In the genomic region with DNA sequence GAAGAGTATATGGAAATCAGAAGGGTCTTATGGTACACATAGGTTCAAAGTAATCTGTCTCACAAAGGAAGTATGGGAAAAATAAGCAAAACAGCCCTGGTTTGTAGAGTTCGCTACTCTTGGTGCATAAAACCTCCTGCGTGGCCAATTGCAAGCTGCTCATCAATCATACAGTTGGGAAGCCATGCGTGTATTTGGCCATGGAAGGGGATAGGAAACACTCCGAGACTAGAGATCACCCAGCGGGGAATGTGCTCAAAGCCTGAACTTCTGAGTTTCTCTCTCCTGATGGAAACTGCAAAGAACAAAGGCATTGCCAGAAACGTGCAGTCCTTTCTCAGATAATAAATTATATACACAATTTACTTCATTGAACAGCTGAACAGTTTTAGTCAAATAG, we compare ENCODE assay signal across 25 mouse cellular contexts.
A peak's percentile ranks its signal among the peaks of the same experiment; 100 is the strongest.
DNase-seq lines count a peak whose midpoint lies in the region; ATAC-seq and TF ChIP-seq lines count a peak whose summit lies in the region.
"Had no signal": no experiment of that assay in that cellular context is flagged by ENCODE, and none has a peak within 500 bp of the region (broad histone marks: within the 10 kb centered on the region; RNA-seq: fewer than 3 reads in every experiment).

No protein-coding gene starts in this region.

- no peaks in the 10 kb centered on the region; the same call in 1 of the 2 replicates for H3K4me1 ChIP-seq in hindbrain, postnatal 0 days (ENCODE audit: insufficient read depth, low read length)
- no peaks in the 10 kb centered on the region for H3K4me1 ChIP-seq in hindbrain, embryonic 11.5 days (replicated peaks; ENCODE audit: control insufficient read depth, insufficient read depth, low read length)
- no peaks in the 10 kb centered on the region for H3K4me1 ChIP-seq in midbrain, embryonic 13.5 days (replicated peaks)
- no peaks in the 10 kb centered on the region for H3K4me1 ChIP-seq in midbrain, embryonic 11.5 days (ENCODE audit: control insufficient read depth, insufficient read depth, low read length)
- H3K4me1 ChIP-seq: embryonic facial prominence, embryonic 10.5 days; embryonic facial prominence, embryonic 12.5 days; forebrain, embryonic 13.5 days; forebrain, embryonic 15.5 days had no signal

- H3K36me3 ChIP-seq in hindbrain, postnatal 0 days (ENCODE audit: insufficient read depth, low read length): no peaks in the 10 kb centered on the region
- H3K36me3 ChIP-seq in hindbrain, embryonic 11.5 days (ENCODE audit: control insufficient read depth, insufficient read depth, low read length): no peaks in the 10 kb centered on the region
- H3K36me3 ChIP-seq in midbrain, embryonic 13.5 days: no peaks in the 10 kb centered on the region
- no peaks in the 10 kb centered on the region for H3K36me3 ChIP-seq in midbrain, embryonic 11.5 days (ENCODE audit: control insufficient read depth, insufficient read depth, low read length)
- H3K36me3 ChIP-seq: embryonic facial prominence, embryonic 10.5 days; embryonic facial prominence, embryonic 12.5 days; forebrain, embryonic 15.5 days; G1E had no signal

- H3K4me2 ChIP-seq in hindbrain, postnatal 0 days (ENCODE audit: low read depth, low read length): no peak overlapping the region
- H3K4me2 ChIP-seq in hindbrain, embryonic 11.5 days (replicated peaks; ENCODE audit: low read depth, low read length): no peak overlapping the region
- no peak overlapping the region for H3K4me2 ChIP-seq in midbrain, embryonic 13.5 days (replicated peaks)
- no peak overlapping the region for H3K4me2 ChIP-seq in midbrain, embryonic 11.5 days
- H3K4me2 ChIP-seq: embryonic facial prominence, embryonic 12.5 days; forebrain, embryonic 13.5 days; forebrain, embryonic 15.5 days had no signal

- H3K9me3 ChIP-seq in hindbrain, postnatal 0 days (ENCODE audit: low read length): no peaks in the 10 kb centered on the region
- H3K9me3 ChIP-seq in hindbrain, embryonic 11.5 days (ENCODE audit: control insufficient read depth, low read length): no peaks in the 10 kb centered on the region
- H3K9me3 ChIP-seq in midbrain, embryonic 13.5 days: no peaks in the 10 kb centered on the region
- no peaks in the 10 kb centered on the region for H3K9me3 ChIP-seq in midbrain, embryonic 11.5 days (ENCODE audit: control insufficient read depth, low read length)
- H3K9me3 ChIP-seq: embryonic facial prominence, embryonic 10.5 days; embryonic facial prominence, embryonic 12.5 days; forebrain, embryonic 13.5 days; forebrain, embryonic 15.5 days; G1E had no signal

- no peak overlapping the region for H3K9ac ChIP-seq in hindbrain, postnatal 0 days (replicated peaks; ENCODE audit: low read length)
- H3K9ac ChIP-seq in hindbrain, embryonic 11.5 days (ENCODE audit: low read depth, low read length): no peak overlapping the region
- H3K9ac ChIP-seq in midbrain, embryonic 13.5 days (replicated peaks): no peak overlapping the region
- no peak overlapping the region for H3K9ac ChIP-seq in midbrain, embryonic 11.5 days (ENCODE audit: low read length)
- H3K9ac ChIP-seq: embryonic facial prominence, embryonic 12.5 days; forebrain, embryonic 13.5 days; forebrain, embryonic 15.5 days; forebrain, postnatal 0 days had no signal

- H3K27me3 ChIP-seq in hindbrain, postnatal 0 days (ENCODE audit: insufficient read depth, low read length): no peaks in the 10 kb centered on the region
- H3K27me3 ChIP-seq in hindbrain, embryonic 11.5 days (ENCODE audit: control insufficient read depth, insufficient read depth, low read length): no peaks in the 10 kb centered on the region
- no peaks in the 10 kb centered on the region for H3K27me3 ChIP-seq in midbrain, embryonic 13.5 days
- H3K27me3 ChIP-seq in midbrain, embryonic 11.5 days (ENCODE audit: control insufficient read depth, insufficient read depth, low read length): no peaks in the 10 kb centered on the region
- H3K27me3 ChIP-seq: CH12.LX; embryonic facial prominence, embryonic 12.5 days; forebrain, embryonic 13.5 days; forebrain, embryonic 15.5 days; Patski had no signal

- peak; percentile 53 to 66 for DNase-seq in cerebellum, postnatal 10 days
- peak; percentile 59 for DNase-seq in hindbrain, postnatal 0 days (ENCODE audit: low spot score)
- DNase-seq in hindbrain, embryonic 11.5 days (ENCODE audit: low spot score): no peak
- DNase-seq in midbrain, embryonic 11.5 days (ENCODE audit: low spot score, missing footprints): no peak
- DNase-seq: adrenal gland, adult 8-10 months; adrenal gland, postnatal 14 days; adrenal gland, postnatal 36 days; B cell, adult 2 months; cerebellum, adult 11 months; cerebellum, adult 18-20 months; cerebellum, adult 8-10 months; cerebellum, adult 9-11 months; cerebellum, postnatal 36 days; forebrain, postnatal 0 days had no signal

- TF ChIP-seq CTCF in hindbrain, postnatal 0 days (IDR thresholded peaks at IDR 0.05; ENCODE audit: low read depth): no peak

- no peak for ATAC-seq in cerebellum, adult (ENCODE audit: insufficient number of reproducible peaks, low FRiP score, low TSS enrichment)
- ATAC-seq in hindbrain, postnatal 0 days: no peak
- no peak for ATAC-seq in hindbrain, embryonic 11.5 days (ENCODE audit: low FRiP score)
- ATAC-seq in midbrain, embryonic 13.5 days: no peak
- ATAC-seq in midbrain, embryonic 11.5 days (ENCODE audit: low FRiP score): no peak
- ATAC-seq: activated CD4-positive, CD25-positive, alpha-beta regulatory T cell, adult 4 months; CD4-positive, CD25-positive, alpha-beta regulatory T cell, adult 4 months; forebrain, embryonic 13.5 days; forebrain, embryonic 15.5 days; forebrain, postnatal 0 days; Patski had no signal

- 52% methylated on average over 6 of the region's 6 CpGs for WGBS in hindbrain, postnatal 0 days
- WGBS in hindbrain, embryonic 11.5 days: 71% methylated on average over 6 of the region's 6 CpGs
- 78% methylated on average over 6 of the region's 6 CpGs for WGBS in midbrain, embryonic 13.5 days
- WGBS in midbrain, embryonic 11.5 days: 81% methylated on average over 6 of the region's 6 CpGs

- no peak overlapping the region for H3K27ac ChIP-seq in hindbrain, postnatal 0 days
- no peak overlapping the region for H3K27ac ChIP-seq in hindbrain, embryonic 11.5 days (ENCODE audit: low read depth, low read length)
- H3K27ac ChIP-seq in midbrain, embryonic 13.5 days: 0 out of 2 replicates have a peak overlapping the region, but pooled peaks have one; percentile 6
- H3K27ac ChIP-seq in midbrain, embryonic 11.5 days (ENCODE audit: low read depth, low read length): no peak overlapping the region
- H3K27ac ChIP-seq: embryonic facial prominence, embryonic 10.5 days; embryonic facial prominence, embryonic 12.5 days; forebrain, embryonic 13.5 days; forebrain, embryonic 15.5 days had no signal

- H3K4me3 ChIP-seq in hindbrain, postnatal 0 days (ENCODE audit: low read length): no peak overlapping the region
- no peak overlapping the region for H3K4me3 ChIP-seq in hindbrain, embryonic 11.5 days (ENCODE audit: low read depth, low read length)
- H3K4me3 ChIP-seq in midbrain, embryonic 13.5 days (replicated peaks): no peak overlapping the region
- no peak overlapping the region for H3K4me3 ChIP-seq in midbrain, embryonic 11.5 days (ENCODE audit: low read depth, low read length)
- H3K4me3 ChIP-seq: embryonic facial prominence, embryonic 10.5 days; embryonic facial prominence, embryonic 12.5 days; forebrain, embryonic 13.5 days; forebrain, embryonic 15.5 days had no signal

Comparison
In these comparisons a context has a peak if more than half of its experiments do, and no peak if none do; other contexts are left out.
1. DNase-seq: peak in cerebellum, postnatal 10 days (2 of 2) and hindbrain, postnatal 0 days (single experiment); none in hindbrain, embryonic 11.5 days (single experiment) and midbrain, embryonic 11.5 days (single experiment).